Mouse (Mus musculus): ENCODE measurements around the gene Baiap2l1. TPM values are rescaled to one million over a fixed set of nuclear protein-coding genes. Genes with fewer than 3 reads are reported as not detected.
A peak's percentile ranks its signal among the peaks of the same experiment; 100 is the strongest.

Gene Baiap2l1
- total and polyA plus RNA-seq, 2 experiments from 2014 or later: 6.0 to 11.1 TPM

DNA sequence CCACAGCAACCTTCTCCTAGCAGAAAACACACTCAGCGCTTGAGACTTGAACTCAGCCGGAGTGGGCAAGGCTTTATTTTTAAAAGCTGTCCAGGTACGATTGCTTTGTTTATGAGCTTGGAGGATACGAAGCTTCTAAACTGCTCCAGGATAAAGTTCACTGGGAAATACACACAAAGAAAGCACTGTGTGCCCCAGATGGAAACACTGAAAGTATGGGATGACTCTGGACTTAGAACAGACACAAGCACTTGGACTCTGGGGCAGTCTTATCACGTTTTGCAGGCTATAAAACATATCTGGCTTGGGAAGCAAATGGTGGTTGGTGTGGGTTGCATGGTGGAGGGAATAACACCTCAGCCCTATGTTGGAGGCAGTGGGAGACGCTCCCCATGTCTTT lies 2.0 kb upstream of the Baiap2l1 start:
- H3K4me1 ChIP-seq (ENCODE audit: control insufficient read depth, insufficient read depth): no peaks in the 10 kb centered on the region; the same call in 1 of the 2 replicates
- WGBS: 66% methylated on average over 6 of the region's 6 CpGs
- H3K4me2 ChIP-seq (ENCODE audit: low read depth, low read length): no peak overlapping the region
- ATAC-seq (ENCODE audit: insufficient read depth, low read depth): no peak
- no peak overlapping the region for H3K27ac ChIP-seq (ENCODE audit: low read depth)
- H3K4me3 ChIP-seq (ENCODE audit: low read depth, low read length): no peak overlapping the region
- DNase-seq (ENCODE audit: low spot score): no peak
- no peaks in the 10 kb centered on the region for H3K27me3 ChIP-seq (ENCODE audit: control insufficient read depth, insufficient read depth, low read length)
- H3K9me3 ChIP-seq (replicated peaks; ENCODE audit: control insufficient read depth, low read length): no peaks in the 10 kb centered on the region
- H3K9ac ChIP-seq (replicated peaks; ENCODE audit: low read depth, low read length): no peak overlapping the region
- H3K36me3 ChIP-seq (replicated peaks; ENCODE audit: control insufficient read depth, insufficient read depth, low read length): no peaks in the 10 kb centered on the region
- TF ChIP-seq EP300 (IDR thresholded peaks at IDR 0.05; ENCODE audit: low read depth) (no peak), CTCF (IDR thresholded peaks at IDR 0.05; ENCODE audit: low read depth) (no peak)

GRCm38 (mm10) chr5:144358592-144358917 lies 643 bp upstream of the Baiap2l1 start:
- ATAC-seq (ENCODE audit: insufficient read depth, low read depth) (no peak), DNase-seq (ENCODE audit: low spot score) (no peak)
- H3K27ac ChIP-seq (ENCODE audit: low read depth): no peak overlapping the region
- WGBS: 10% methylated on average over 10 of the region's 10 CpGs
- H3K36me3 ChIP-seq (replicated peaks; ENCODE audit: control insufficient read depth, insufficient read depth, low read length): no peaks in the 10 kb centered on the region
- TF ChIP-seq CTCF (IDR thresholded peaks at IDR 0.05; ENCODE audit: low read depth) (no peak), EP300 (IDR thresholded peaks at IDR 0.05; ENCODE audit: low read depth) (no peak)
- H3K9ac ChIP-seq (replicated peaks; ENCODE audit: low read depth, low read length): 0 out of 2 replicates have a peak overlapping the region, but pooled peaks have one; percentile 65
- no peaks in the 10 kb centered on the region for H3K27me3 ChIP-seq (ENCODE audit: control insufficient read depth, insufficient read depth, low read length)
- H3K4me1 ChIP-seq (ENCODE audit: control insufficient read depth, insufficient read depth): no peaks in the 10 kb centered on the region; the same call in 1 of the 2 replicates
- H3K4me2 ChIP-seq (ENCODE audit: low read depth, low read length): peak overlapping the region; percentile 77
- H3K4me3 ChIP-seq (ENCODE audit: low read depth, low read length): peak overlapping the region; percentile 72
- H3K9me3 ChIP-seq (replicated peaks; ENCODE audit: control insufficient read depth, low read length): no peaks in the 10 kb centered on the region

DNA sequence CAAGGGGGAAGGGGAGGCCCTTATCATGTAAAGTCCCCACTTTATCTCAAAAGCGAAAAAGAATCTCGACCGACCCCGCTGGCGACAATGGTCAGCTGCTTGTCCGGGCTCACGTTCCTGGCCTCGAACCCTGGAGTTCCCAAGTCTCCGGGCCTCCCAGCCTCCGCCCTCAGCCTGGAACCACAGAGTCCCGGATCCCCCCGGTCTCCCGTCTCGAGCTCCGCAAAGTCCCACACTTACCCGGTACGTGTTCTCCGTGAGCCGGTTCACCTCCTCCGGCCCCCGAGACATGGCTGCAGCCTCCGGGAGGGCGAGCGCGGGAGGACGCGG lies 396 bp downstream of the Baiap2l1 start:
- Histone ChIP-seq H3K4me3 (ENCODE audit: low read depth, low read length) (peak overlapping the region; percentile 72), H3K9ac (replicated peaks; ENCODE audit: low read depth, low read length) (peak overlapping the region; percentile 65), H3K27me3 (ENCODE audit: control insufficient read depth, insufficient read depth, low read length) (no peaks in the 10 kb centered on the region), H3K36me3 (replicated peaks; ENCODE audit: control insufficient read depth, insufficient read depth, low read length) (no peaks in the 10 kb centered on the region), H3K4me2 (ENCODE audit: low read depth, low read length) (peak overlapping the region; percentile 77), H3K9me3 (replicated peaks; ENCODE audit: control insufficient read depth, low read length) (no peaks in the 10 kb centered on the region), H3K4me1 (ENCODE audit: control insufficient read depth, insufficient read depth) (no peaks in the 10 kb centered on the region; the same call in 1 of the 2 replicates), H3K27ac (ENCODE audit: low read depth) (peak overlapping the region; percentile 87)
- no peak for TF ChIP-seq CTCF (IDR thresholded peaks at IDR 0.05; ENCODE audit: low read depth)
- TF ChIP-seq EP300 (IDR thresholded peaks at IDR 0.05; ENCODE audit: low read depth): no peak
- DNase-seq (ENCODE audit: low spot score): no peak
- WGBS: 0% methylated on average over 27 of the region's 27 CpGs
- ATAC-seq (ENCODE audit: insufficient read depth, low read depth): no peak

DNA sequence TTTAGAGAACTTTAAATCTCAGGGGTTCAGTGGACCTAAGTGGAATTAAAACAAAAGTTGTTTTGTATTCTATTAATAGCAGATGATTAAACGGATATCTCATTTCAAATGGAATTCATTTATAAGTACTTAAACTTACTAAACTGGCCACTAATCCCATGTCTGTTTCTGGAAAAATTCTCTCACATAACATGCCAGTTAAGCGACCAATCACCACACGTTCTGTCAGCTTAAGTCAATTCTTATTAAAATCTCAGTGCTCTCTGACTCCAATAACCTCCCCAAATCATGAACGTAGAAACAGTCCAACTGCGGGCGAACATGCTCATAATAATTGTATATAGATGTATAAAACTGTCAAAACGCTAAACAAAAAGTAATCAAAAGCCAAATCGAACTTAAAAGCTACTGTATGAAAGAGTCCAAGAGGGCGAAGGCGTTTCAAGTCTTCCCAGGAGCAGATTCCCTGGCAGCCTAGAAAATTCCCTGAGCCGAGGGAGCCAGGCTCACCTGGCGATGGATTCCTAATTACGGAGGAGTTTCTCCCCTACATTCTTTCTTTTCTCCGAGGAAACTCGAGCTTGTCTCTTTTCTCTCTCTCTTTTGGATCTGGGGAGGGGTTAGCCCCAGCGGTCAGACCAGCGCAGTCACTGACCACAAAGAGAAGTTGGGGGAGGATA lies 996 bp downstream of the Baiap2l1 start:
- WGBS: 8% methylated on average over 17 of the region's 17 CpGs
- H3K27me3 ChIP-seq (ENCODE audit: control insufficient read depth, insufficient read depth, low read length): no peaks in the 10 kb centered on the region
- H3K27ac ChIP-seq (ENCODE audit: low read depth): peak overlapping the region; percentile 87
- no peak for TF ChIP-seq CTCF (IDR thresholded peaks at IDR 0.05; ENCODE audit: low read depth)
- no peak for TF ChIP-seq EP300 (IDR thresholded peaks at IDR 0.05; ENCODE audit: low read depth)
- H3K9ac ChIP-seq (replicated peaks; ENCODE audit: low read depth, low read length): peak overlapping the region; percentile 65
- H3K4me1 ChIP-seq (ENCODE audit: control insufficient read depth, insufficient read depth): no peaks in the 10 kb centered on the region; the same call in 1 of the 2 replicates
- peak overlapping the region; percentile 77 for H3K4me2 ChIP-seq (ENCODE audit: low read depth, low read length)
- no peaks in the 10 kb centered on the region for H3K36me3 ChIP-seq (replicated peaks; ENCODE audit: control insufficient read depth, insufficient read depth, low read length)
- ATAC-seq (ENCODE audit: insufficient read depth, low read depth) (no peak), DNase-seq (ENCODE audit: low spot score) (no peak)
- no peaks in the 10 kb centered on the region for H3K9me3 ChIP-seq (replicated peaks; ENCODE audit: control insufficient read depth, low read length)
- H3K4me3 ChIP-seq (ENCODE audit: low read depth, low read length): peak overlapping the region; percentile 72

GRCm38 (mm10) chr5:144352250-144353047 lies 5.5 kb downstream of the Baiap2l1 start:
- H3K9me3 ChIP-seq (replicated peaks; ENCODE audit: control insufficient read depth, low read length): no peaks in the 10 kb centered on the region
- ATAC-seq (ENCODE audit: insufficient read depth, low read depth) (no peak), DNase-seq (ENCODE audit: low spot score) (no peak)
- TF ChIP-seq CTCF (IDR thresholded peaks at IDR 0.05; ENCODE audit: low read depth) (no peak), EP300 (IDR thresholded peaks at IDR 0.05; ENCODE audit: low read depth) (no peak)
- H3K4me1 ChIP-seq (ENCODE audit: control insufficient read depth, insufficient read depth): no peaks in the 10 kb centered on the region; the same call in 1 of the 2 replicates
- H3K27ac ChIP-seq (ENCODE audit: low read depth): no peak overlapping the region
- H3K4me2 ChIP-seq (ENCODE audit: low read depth, low read length): no peak overlapping the region
- H3K27me3 ChIP-seq (ENCODE audit: control insufficient read depth, insufficient read depth, low read length): no peaks in the 10 kb centered on the region
- H3K4me3 ChIP-seq (ENCODE audit: low read depth, low read length): no peak overlapping the region
- 90% methylated on average over 9 of the region's 9 CpGs for WGBS
- no peaks in the 10 kb centered on the region for H3K36me3 ChIP-seq (replicated peaks; ENCODE audit: control insufficient read depth, insufficient read depth, low read length)
- no peak overlapping the region for H3K9ac ChIP-seq (replicated peaks; ENCODE audit: low read depth, low read length)

All from heart, postnatal 0 days (tissue).